Mouse (Mus musculus) adrenal gland, adult 18-20 months (tissue): Measurements from ENCODE around the gene Vmn1r83. TPM values are rescaled to one million over a fixed set of nuclear protein-coding genes. Genes with fewer than 3 reads are reported as not detected.

Experiments used
- DNase-seq, 2 experiments: peaks; one replicate each; pipeline ENCODE4 v3.0.0; 2021 to 2022; ENCODE audit warnings: low spot score in 2 of 2
- long read RNA-seq, 2 experiments: library from polyadenylated mRNA; stranded (forward); transcript quantifications; one replicate each; pipeline ENCODE4 v2.0.0; 2021
- microRNA-seq, 2 experiments: library from miRNA; unstranded; fragments of <30 nt; microRNA quantifications; one replicate each; pipeline ENCODE4 v1.2.0; 2021; ENCODE audit warnings: borderline number of aligned reads in 2 of 2
- total RNA-seq, 2 experiments: library from RNA; stranded (reverse); gene quantifications; 1 replicate in 1 of 2; 2 replicates in 1 of 2; pipeline ENCODE4 v1.2.3; 2021

Vmn1r83 gene
- not detected for total RNA-seq
- long read RNA-seq, experiment 1, result 0 reads
- long read RNA-seq, experiment 2, result 0 reads

DNA sequence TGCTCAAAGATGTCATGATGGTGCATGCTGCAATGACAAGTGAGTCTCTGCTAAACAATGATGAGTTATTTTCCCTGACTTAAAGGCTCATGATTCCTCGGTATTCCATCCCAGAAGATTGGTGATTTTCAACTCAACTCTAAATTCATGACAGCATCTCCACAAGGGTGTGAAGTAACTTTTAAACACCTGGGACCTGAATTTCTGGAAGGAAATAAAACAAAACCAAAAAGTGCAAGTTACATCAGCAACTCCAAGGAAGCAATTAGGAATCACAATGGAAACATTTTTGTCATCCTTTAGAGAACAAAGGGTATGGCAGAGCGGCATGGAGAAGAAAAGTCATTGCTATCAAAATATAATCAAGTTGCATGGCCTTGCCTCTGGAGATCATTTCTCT lies at the start of gene Vmn1r83:
Gene Vmn1r83 (minus strand): TSS at position 101 of the 400 bp plus-strand sequence.
- DNase-seq, result no peak

DNA sequence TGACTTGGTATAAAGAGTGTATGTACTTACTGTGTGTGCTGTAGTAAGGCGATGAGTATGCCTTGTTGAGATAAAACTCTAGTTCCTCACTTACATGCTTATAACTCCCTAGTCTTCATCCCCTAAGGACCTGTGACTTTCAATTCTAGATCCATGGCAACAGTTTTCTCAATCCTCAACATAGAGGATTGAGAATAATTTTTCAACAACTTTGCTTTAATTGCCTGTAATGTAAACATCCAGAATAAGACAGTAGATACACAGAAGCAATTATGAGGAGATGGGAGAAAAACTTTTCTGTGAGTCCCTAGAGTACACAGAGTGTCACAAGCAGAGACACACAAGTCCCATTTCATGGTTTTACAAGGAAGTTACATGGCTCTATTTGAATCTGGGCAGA lies 39.9 kb upstream of the Vmn1r83 start, which contains the start of gene Vmn1r84:
Gene Vmn1r84 (minus strand): TSS at position 101 of the 400 bp plus-strand sequence.
- no peak for DNase-seq

DNA sequence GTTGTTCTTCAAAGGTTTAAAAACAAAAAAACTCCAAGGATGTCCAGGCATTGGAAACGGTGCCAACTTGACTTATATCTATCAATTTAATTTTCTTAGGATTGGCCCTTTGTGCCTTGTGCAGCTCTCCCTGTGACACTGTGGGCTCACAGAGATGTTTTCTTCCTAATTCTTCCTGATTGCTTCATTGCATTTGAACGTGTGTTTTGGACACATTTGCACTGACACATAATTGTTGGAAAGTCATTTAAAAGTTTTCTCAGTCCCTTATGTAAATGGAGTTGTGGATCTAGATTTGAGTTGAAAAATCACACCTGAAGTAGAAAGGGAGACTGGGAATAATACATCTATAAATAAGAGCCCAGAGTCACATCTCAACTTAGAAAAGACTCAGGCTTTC lies 29.2 kb downstream of the Vmn1r83 start, which contains the start of gene Vmn1r82:
Gene Vmn1r82 (plus strand): TSS at position 301 of the 400 bp plus-strand sequence.
- no peak for DNase-seq

Small RNAs within 50 kb of the gene (microRNA-seq; reads per million reads assigned to microRNA genes)
- gene Gm23521, result 0 reads per million in 2 experiments

Other genes with a start within 250 kb of the Vmn1r83 start
- not detected for gene Vmn1r78, start 179.2 kb downstream of the Vmn1r83 start, total RNA-seq
- gene Vmn1r79, start 158.2 kb downstream of the Vmn1r83 start, total RNA-seq, result not detected
- gene Vmn1r80, start 140.2 kb downstream of the Vmn1r83 start, total RNA-seq, result not detected
- not detected for gene Vmn1r81, start 61.2 kb downstream of the Vmn1r83 start, total RNA-seq
- not detected for gene Vmn1r82, start 29.1 kb downstream of the Vmn1r83 start, total RNA-seq
- gene Vmn1r84, start 39.8 kb upstream of the Vmn1r83 start, total RNA-seq, result not detected
- gene Zfp551, start 93.3 kb upstream of the Vmn1r83 start, total RNA-seq, result 1 to 10 TPM; 3.7 to 5.3 TPM
- 1 to 10 TPM; 7.4 to 9.2 TPM for gene Zfp606, start 148.8 kb upstream of the Vmn1r83 start, total RNA-seq
- not detected for gene 2900092C05Rik, start 183.0 kb upstream of the Vmn1r83 start, total RNA-seq